Mouse (Mus musculus) bone marrow macrophage, adult 2 months (primary cell): ENCODE results near the gene Gm49320. TPM values are rescaled to one million over a fixed set of nuclear protein-coding genes. Genes with fewer than 3 reads are reported as not detected.

Experiments
- H3K27ac ChIP-seq: 2 replicates; pipeline ENCODE4 v1.5.1; 2012; ENCODE audit warnings: low read depth, low read length; ENCODE audit not compliant: insufficient read depth
- H3K4me1 ChIP-seq: 2 replicates; pipeline ENCODE4 v1.6.1; 2012; ENCODE audit warnings: low read length; ENCODE audit not compliant: control insufficient read depth, insufficient read depth
- H3K4me3 ChIP-seq: 2 replicates; pipeline ENCODE4 v1.5.1; 2012; ENCODE audit warnings: mild to moderate bottlenecking, low read length, moderate library complexity; ENCODE audit not compliant: insufficient read depth
- CTCF ChIP-seq: IDR thresholded peaks from 2 replicates; pipeline ENCODE4 v1.5.1; 2012; ENCODE audit warnings: low read depth, mild to moderate bottlenecking, low read length, moderate library complexity
- POLR2A ChIP-seq: IDR thresholded peaks from 2 replicates; pipeline ENCODE4 v1.6.1; 2012; ENCODE audit warnings: mild to moderate bottlenecking, low read depth, low read length, borderline replicate concordance
- polyA plus RNA-seq: library from polyadenylated mRNA; stranded (reverse); fragments of >200 nt; gene quantifications from 2 replicates; pipeline ENCODE4 v1.2.4, GENCODE M21; 2012; ENCODE audit not compliant: missing spikeins, insufficient read depth, insufficient read length

Gm49320 gene
- polyA plus RNA-seq, 1 experiment = not detected

- no peak overlapping the region for H3K27ac ChIP-seq
These were observed 18.7 kb downstream of the Gm49320 start for GRCm38 (mm10) chr8:4257350-4257749.

GRCm38 (mm10) chr8:4258233-4258632, 19.6 kb downstream of the Gm49320 start:
- Histone ChIP-seq H3K4me1 (peaks cover 12% of the 10 kb centered on the region), H3K27ac (no peak overlapping the region), H3K4me3 (peak overlapping the region; percentile 52)
- no peak for TF ChIP-seq POLR2A
- TF ChIP-seq CTCF = peak; percentile 71

More at GRCm38 (mm10) chr8:4257350-4257749, 18.7 kb downstream of the Gm49320 start:
- H3K4me1 ChIP-seq = peaks cover 12% of the 10 kb centered on the region
- TF ChIP-seq CTCF (no peak), POLR2A (no peak)
- no peak overlapping the region for H3K4me3 ChIP-seq

GRCm38 (mm10) chr8:4258678-4259077, 20.0 kb downstream of the Gm49320 start:
- H3K4me3 ChIP-seq = peak overlapping the region; percentile 52
- H3K4me1 ChIP-seq = peaks cover 15% of the 10 kb centered on the region
- TF ChIP-seq CTCF = no peak
- TF ChIP-seq POLR2A = no peak
- H3K27ac ChIP-seq = no peak overlapping the region

- H3K4me1 ChIP-seq = peaks cover 16% of the 10 kb centered on the region
- TF ChIP-seq CTCF (no peak), POLR2A (no peak)
- H3K4me3 ChIP-seq = peak within 1 kb of the TSS; percentile 52
- H3K27ac ChIP-seq = no peak within 1 kb of the TSS
These were observed 20.6 kb downstream of the Gm49320 start, which contains the start of gene Ctxn1 for GRCm38 (mm10) chr8:4259125-4259804. TSS of gene Ctxn1 (minus strand) at chr8:4259274.

- TF ChIP-seq CTCF = no peak
- no peak for TF ChIP-seq POLR2A
- Histone ChIP-seq H3K27ac (no peak overlapping the region), H3K4me1 (peaks cover 18% of the 10 kb centered on the region), H3K4me3 (no peak overlapping the region)
These were observed 21.1 kb downstream of the Gm49320 start for GRCm38 (mm10) chr8:4259805-4260170.

- peaks cover 18% of the 10 kb centered on the region for H3K4me1 ChIP-seq
- TF ChIP-seq CTCF = no peak
- TF ChIP-seq POLR2A = no peak
- H3K27ac ChIP-seq = peak overlapping the region; percentile 38
- H3K4me3 ChIP-seq = no peak overlapping the region
These were observed 24.6 kb downstream of the Gm49320 start for GRCm38 (mm10) chr8:4263105-4263791.

GRCm38 (mm10) chr8:4265160-4265914, 26.7 kb downstream of the Gm49320 start:
- no peak overlapping the region for H3K27ac ChIP-seq
- TF ChIP-seq CTCF = no peak
- TF ChIP-seq POLR2A = no peak
- H3K4me3 ChIP-seq = no peak overlapping the region
- H3K4me1 ChIP-seq = peaks cover 14% of the 10 kb centered on the region

- TF ChIP-seq POLR2A (no peak), CTCF (no peak)
- Histone ChIP-seq H3K4me3 (no peak overlapping the region), H3K4me1 (peaks cover 14% of the 10 kb centered on the region), H3K27ac (no peak overlapping the region)
These were observed 29.0 kb downstream of the Gm49320 start for GRCm38 (mm10) chr8:4267627-4268026.

- H3K4me3 ChIP-seq = no peak overlapping the region
These were observed 30.9 kb downstream of the Gm49320 start for GRCm38 (mm10) chr8:4269609-4270008.

More at GRCm38 (mm10) chr8:4269609-4270008, 30.9 kb downstream of the Gm49320 start:
- no peak overlapping the region for H3K27ac ChIP-seq
- TF ChIP-seq POLR2A (no peak), CTCF (no peak)
- H3K4me1 ChIP-seq = peaks cover 4% of the 10 kb centered on the region
